Mouse (Mus musculus): Measurements from ENCODE around the gene Pank4. TPM values are rescaled to one million over a fixed set of nuclear protein-coding genes. Genes with fewer than 3 reads are reported as not detected.

The Pank4 gene
- polyA plus RNA-seq, 1 experiment from 2014 or later = 30.4 TPM

- no peaks in the 10 kb centered on the region for H3K36me3 ChIP-seq (ENCODE audit: insufficient read depth, low read length)
- no peak overlapping the region for H3K4me3 ChIP-seq (replicated peaks; ENCODE audit: low read depth, low read length)
- no peaks in the 10 kb centered on the region for H3K9me3 ChIP-seq (replicated peaks; ENCODE audit: low read length)
- no peak overlapping the region for H3K9ac ChIP-seq (ENCODE audit: low read depth, low read length)
- no peak for TF ChIP-seq CTCF (IDR thresholded peaks at IDR 0.05; ENCODE audit: low read depth)
- WGBS = 62% methylated on average over 11 of the region's 11 CpGs
- no peaks in the 10 kb centered on the region for H3K27me3 ChIP-seq (ENCODE audit: insufficient read depth, low read length)
- no peak for ATAC-seq (replicated peaks; ENCODE audit: low FRiP score, low read depth)
- no peak overlapping the region for H3K27ac ChIP-seq
- DNase-seq (ENCODE audit: low spot score) = no peak
- H3K4me1 ChIP-seq (replicated peaks; ENCODE audit: insufficient read depth, low read length) = no peaks in the 10 kb centered on the region
- H3K4me2 ChIP-seq (ENCODE audit: low read length) = no peak overlapping the region
Measured at GRCm38 (mm10) chr4:155017253-155017878, 53.4 kb downstream of the Pank4 start.

GRCm38 (mm10) chr4:155018066-155018465 is 54.1 kb downstream of the Pank4 start:
- no peaks in the 10 kb centered on the region for H3K9me3 ChIP-seq (replicated peaks; ENCODE audit: low read length)
- H3K27ac ChIP-seq = no peak overlapping the region
- DNase-seq (ENCODE audit: low spot score) (no peak), ATAC-seq (replicated peaks; ENCODE audit: low FRiP score, low read depth) (no peak)
- TF ChIP-seq CTCF (IDR thresholded peaks at IDR 0.05; ENCODE audit: low read depth) = no peak
- H3K4me2 ChIP-seq (ENCODE audit: low read length) = no peak overlapping the region
- H3K36me3 ChIP-seq (ENCODE audit: insufficient read depth, low read length) = no peaks in the 10 kb centered on the region
- 63% methylated on average over 8 of the region's 8 CpGs for WGBS
- no peak overlapping the region for H3K9ac ChIP-seq (ENCODE audit: low read depth, low read length)
- no peaks in the 10 kb centered on the region for H3K4me1 ChIP-seq (replicated peaks; ENCODE audit: insufficient read depth, low read length)
- H3K4me3 ChIP-seq (replicated peaks; ENCODE audit: low read depth, low read length) = no peak overlapping the region
- H3K27me3 ChIP-seq (ENCODE audit: insufficient read depth, low read length) = no peaks in the 10 kb centered on the region

- TF ChIP-seq CTCF (IDR thresholded peaks at IDR 0.05; ENCODE audit: low read depth) = no peak; the same call in 1 of the 2 replicates
- Histone ChIP-seq H3K4me2 (ENCODE audit: low read length) (no peak overlapping the region), H3K27me3 (ENCODE audit: insufficient read depth, low read length) (no peaks in the 10 kb centered on the region), H3K27ac (no peak overlapping the region), H3K9me3 (replicated peaks; ENCODE audit: low read length) (no peaks in the 10 kb centered on the region), H3K9ac (ENCODE audit: low read depth, low read length) (no peak overlapping the region), H3K4me3 (replicated peaks; ENCODE audit: low read depth, low read length) (no peak overlapping the region), H3K4me1 (replicated peaks; ENCODE audit: insufficient read depth, low read length) (no peaks in the 10 kb centered on the region), H3K36me3 (ENCODE audit: insufficient read depth, low read length) (no peaks in the 10 kb centered on the region)
- DNase-seq (ENCODE audit: low spot score) = peak; percentile 85
- peak; percentile 53; the same call in 1 of the 2 replicates for ATAC-seq (replicated peaks; ENCODE audit: low FRiP score, low read depth)
- 5% methylated on average over 15 of the region's 15 CpGs for WGBS
Measured at GRCm38 (mm10) chr4:155018601-155019335, 54.8 kb downstream of the Pank4 start.

GRCm38 (mm10) chr4:155019336-155019847 is 55.5 kb downstream of the Pank4 start:
- Histone ChIP-seq H3K9ac (ENCODE audit: low read depth, low read length) (no peak overlapping the region), H3K9me3 (replicated peaks; ENCODE audit: low read length) (no peaks in the 10 kb centered on the region), H3K36me3 (ENCODE audit: insufficient read depth, low read length) (no peaks in the 10 kb centered on the region), H3K27ac (no peak overlapping the region), H3K4me1 (replicated peaks; ENCODE audit: insufficient read depth, low read length) (no peaks in the 10 kb centered on the region), H3K4me2 (ENCODE audit: low read length) (no peak overlapping the region), H3K4me3 (replicated peaks; ENCODE audit: low read depth, low read length) (no peak overlapping the region), H3K27me3 (ENCODE audit: insufficient read depth, low read length) (no peaks in the 10 kb centered on the region)
- DNase-seq (ENCODE audit: low spot score) (peak; percentile 46), ATAC-seq (replicated peaks; ENCODE audit: low FRiP score, low read depth) (no peak; the same call in 1 of the 2 replicates)
- TF ChIP-seq CTCF (IDR thresholded peaks at IDR 0.05; ENCODE audit: low read depth) = no peak
- 2% methylated on average over 10 of the region's 10 CpGs for WGBS

- no peak overlapping the region for H3K4me3 ChIP-seq (replicated peaks; ENCODE audit: low read depth, low read length)
- H3K27ac ChIP-seq = no peak overlapping the region
- DNase-seq (ENCODE audit: low spot score) (no peak), ATAC-seq (replicated peaks; ENCODE audit: low FRiP score, low read depth) (no peak)
- H3K4me2 ChIP-seq (ENCODE audit: low read length) = no peak overlapping the region
- H3K27me3 ChIP-seq (ENCODE audit: insufficient read depth, low read length) = no peaks in the 10 kb centered on the region
- WGBS = 64% methylated on average over 1 of the region's 1 CpGs
- no peaks in the 10 kb centered on the region for H3K36me3 ChIP-seq (ENCODE audit: insufficient read depth, low read length)
- H3K9me3 ChIP-seq (replicated peaks; ENCODE audit: low read length) = no peaks in the 10 kb centered on the region
- no peak overlapping the region for H3K9ac ChIP-seq (ENCODE audit: low read depth, low read length)
- TF ChIP-seq CTCF (IDR thresholded peaks at IDR 0.05; ENCODE audit: low read depth) = no peak
- H3K4me1 ChIP-seq (replicated peaks; ENCODE audit: insufficient read depth, low read length) = no peaks in the 10 kb centered on the region
Measured at GRCm38 (mm10) chr4:155020141-155020540, 56.2 kb downstream of the Pank4 start.

GRCm38 (mm10) chr4:155020813-155021212 is 56.9 kb downstream of the Pank4 start:
- Histone ChIP-seq H3K4me2 (ENCODE audit: low read length) (no peak overlapping the region), H3K4me3 (replicated peaks; ENCODE audit: low read depth, low read length) (no peak overlapping the region), H3K27me3 (ENCODE audit: insufficient read depth, low read length) (no peaks in the 10 kb centered on the region), H3K9ac (ENCODE audit: low read depth, low read length) (no peak overlapping the region), H3K9me3 (replicated peaks; ENCODE audit: low read length) (no peaks in the 10 kb centered on the region), H3K36me3 (ENCODE audit: insufficient read depth, low read length) (no peaks in the 10 kb centered on the region), H3K27ac (no peak overlapping the region), H3K4me1 (replicated peaks; ENCODE audit: insufficient read depth, low read length) (no peaks in the 10 kb centered on the region)
- ATAC-seq (replicated peaks; ENCODE audit: low FRiP score, low read depth) (no peak), DNase-seq (ENCODE audit: low spot score) (no peak)
- 44% methylated on average over 9 of the region's 9 CpGs for WGBS
- no peak for TF ChIP-seq CTCF (IDR thresholded peaks at IDR 0.05; ENCODE audit: low read depth)

Data from kidney, postnatal 0 days (tissue).